In the genomic region with DNA sequence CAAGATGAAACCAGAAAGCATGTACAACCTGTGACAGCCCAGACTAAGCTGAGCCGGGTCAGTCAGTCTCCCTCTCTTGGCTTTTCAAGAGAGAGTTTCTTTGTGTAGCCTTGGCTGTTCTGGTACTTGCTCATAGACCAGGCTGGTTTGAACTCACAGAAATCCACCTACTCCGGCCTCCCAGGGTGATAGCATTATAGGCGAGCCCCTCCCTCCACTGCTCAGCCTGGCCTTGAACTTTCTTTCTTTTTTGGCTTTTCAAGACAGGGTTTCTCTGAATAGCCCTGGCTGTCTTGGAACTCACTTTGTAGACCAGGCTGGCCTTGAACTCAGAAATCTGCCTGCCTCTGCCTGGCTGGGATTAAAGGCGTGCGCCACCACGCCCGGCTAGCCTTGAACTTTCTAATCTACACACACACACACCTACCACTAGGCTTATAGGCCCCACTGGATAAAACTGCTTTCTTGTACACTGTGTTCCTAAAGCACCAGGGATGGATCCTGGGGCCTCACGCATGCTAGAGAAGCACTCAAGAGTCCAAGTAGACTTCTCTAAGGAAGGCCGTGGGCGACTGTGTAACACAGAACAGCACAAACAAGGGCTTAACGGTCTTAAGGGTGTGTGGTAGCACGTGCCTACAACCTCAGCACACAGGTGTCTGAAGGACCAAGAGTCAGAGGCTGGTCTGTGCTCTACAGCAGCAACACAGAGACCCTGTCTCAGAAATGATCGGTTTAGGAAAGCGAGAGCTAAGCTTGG, we compare ENCODE assay signal across 14 mouse cellular contexts. TPM values are rescaled to one million over a fixed set of nuclear protein-coding genes. Genes with fewer than 3 reads are reported as not detected.
DNase-seq lines count a peak whose midpoint lies in the region; ATAC-seq lines count a peak whose summit lies in the region.
"Had no signal": no experiment of that assay in that cellular context is flagged by ENCODE, and none has a peak within 500 bp of the region (broad histone marks: within the 10 kb centered on the region; RNA-seq: fewer than 3 reads in every experiment).

No protein-coding gene starts in this region.

- H3K4me3 ChIP-seq in heart, embryonic 10.5 days = peak overlapping the region; percentile 98
- H3K4me3 ChIP-seq in midbrain, embryonic 10.5 days = peak overlapping the region; percentile 98
- no peak overlapping the region for H3K4me3 ChIP-seq in midbrain, embryonic 15.5 days
- peak overlapping the region; percentile 99; the same call in 1 of the 2 replicates for H3K4me3 ChIP-seq in embryonic facial prominence, embryonic 14.5 days (ENCODE audit: low read depth, low read length)
- H3K4me3 ChIP-seq in liver, embryonic 16.5 days (ENCODE audit: low read depth, low read length) = no peak overlapping the region; the same call in 1 of the 2 replicates

- no peaks in the 10 kb centered on the region for H3K27me3 ChIP-seq in heart, embryonic 10.5 days (ENCODE audit: insufficient read depth, poor library complexity, severe bottlenecking)
- H3K27me3 ChIP-seq in midbrain, embryonic 10.5 days (ENCODE audit: low read depth, poor library complexity, severe bottlenecking) = no peaks in the 10 kb centered on the region
- no peaks in the 10 kb centered on the region for H3K27me3 ChIP-seq in midbrain, embryonic 15.5 days (replicated peaks)
- H3K27me3 ChIP-seq in embryonic facial prominence, embryonic 14.5 days (replicated peaks; ENCODE audit: control insufficient read depth, insufficient read depth, low read length) = no peaks in the 10 kb centered on the region
- H3K27me3 ChIP-seq in liver, embryonic 16.5 days (ENCODE audit: control insufficient read depth, insufficient read depth, low read depth, low read length) = no peaks in the 10 kb centered on the region
- H3K27me3 ChIP-seq: embryonic facial prominence, embryonic 12.5 days had no signal

- H3K9ac ChIP-seq in midbrain, embryonic 15.5 days = no peak overlapping the region
- H3K9ac ChIP-seq in embryonic facial prominence, embryonic 14.5 days (ENCODE audit: low read depth, low read length) = 0 out of 2 replicates have a peak overlapping the region, but pooled peaks have one; percentile 3
- H3K9ac ChIP-seq in liver, embryonic 16.5 days (ENCODE audit: low read depth, low read length) = no peak overlapping the region; the same call in 1 of the 2 replicates
- H3K9ac ChIP-seq: embryonic facial prominence, embryonic 12.5 days had no signal

- H3K4me1 ChIP-seq in heart, embryonic 10.5 days = peaks cover 12% of the 10 kb centered on the region; the same call in 1 of the 2 replicates
- peaks cover 13% of the 10 kb centered on the region for H3K4me1 ChIP-seq in midbrain, embryonic 10.5 days
- peaks cover 13% of the 10 kb centered on the region for H3K4me1 ChIP-seq in midbrain, embryonic 15.5 days
- H3K4me1 ChIP-seq in embryonic facial prominence, embryonic 14.5 days (ENCODE audit: control insufficient read depth, insufficient read depth, low read length) = peaks cover 11% of the 10 kb centered on the region; the same call in 1 of the 2 replicates
- peaks cover 20% of the 10 kb centered on the region for H3K4me1 ChIP-seq in liver, embryonic 16.5 days (ENCODE audit: control insufficient read depth, low read depth, low read length)

- no peak overlapping the region for H3K27ac ChIP-seq in heart, embryonic 10.5 days
- no peak overlapping the region for H3K27ac ChIP-seq in midbrain, embryonic 10.5 days (replicated peaks)
- no peak overlapping the region for H3K27ac ChIP-seq in midbrain, embryonic 15.5 days
- no peak overlapping the region for H3K27ac ChIP-seq in embryonic facial prominence, embryonic 14.5 days (replicated peaks; ENCODE audit: low read depth, low read length)
- no peak overlapping the region for H3K27ac ChIP-seq in liver, embryonic 16.5 days (ENCODE audit: low read length)
- H3K27ac ChIP-seq: embryonic facial prominence, embryonic 12.5 days; gastrocnemius, adult 2 months; hindbrain, embryonic 14.5 days had no signal

- no peak for ATAC-seq in midbrain, embryonic 15.5 days (replicated peaks)
- no peak for ATAC-seq in embryonic facial prominence, embryonic 14.5 days (ENCODE audit: low read depth)
- no peak for ATAC-seq in liver, embryonic 16.5 days (ENCODE audit: low read depth)
- ATAC-seq in megakaryocyte progenitor cell, adult 5-6 weeks (replicated peaks; ENCODE audit: poor library complexity) = no peak
- ATAC-seq: activated CD4-positive, CD25-positive, alpha-beta regulatory T cell, adult 4 months had no signal

- no peaks in the 10 kb centered on the region for H3K9me3 ChIP-seq in heart, embryonic 10.5 days
- no peaks in the 10 kb centered on the region for H3K9me3 ChIP-seq in midbrain, embryonic 10.5 days (replicated peaks)
- H3K9me3 ChIP-seq in midbrain, embryonic 15.5 days = no peaks in the 10 kb centered on the region
- no peaks in the 10 kb centered on the region for H3K9me3 ChIP-seq in embryonic facial prominence, embryonic 14.5 days (ENCODE audit: control insufficient read depth, low read length)
- no peaks in the 10 kb centered on the region for H3K9me3 ChIP-seq in liver, embryonic 16.5 days (replicated peaks; ENCODE audit: control insufficient read depth, low read length)
- H3K9me3 ChIP-seq: embryonic facial prominence, embryonic 12.5 days had no signal

- no peak overlapping the region; the same call in 1 of the 2 replicates for H3K4me2 ChIP-seq in midbrain, embryonic 15.5 days
- peak overlapping the region; percentile 80; the same call in 1 of the 2 replicates for H3K4me2 ChIP-seq in embryonic facial prominence, embryonic 14.5 days (ENCODE audit: low read depth, low read length)
- peak overlapping the region; percentile 98 for H3K4me2 ChIP-seq in liver, embryonic 16.5 days (ENCODE audit: low read depth, low read length)

- H3K36me3 ChIP-seq in heart, embryonic 10.5 days = peaks cover 72% of the 10 kb centered on the region
- H3K36me3 ChIP-seq in midbrain, embryonic 10.5 days = peaks cover 77% of the 10 kb centered on the region
- H3K36me3 ChIP-seq in midbrain, embryonic 15.5 days (replicated peaks) = peaks cover 44% of the 10 kb centered on the region
- H3K36me3 ChIP-seq in embryonic facial prominence, embryonic 14.5 days (ENCODE audit: control insufficient read depth, insufficient read depth, low read length) = peaks cover 64% of the 10 kb centered on the region
- H3K36me3 ChIP-seq in liver, embryonic 16.5 days (ENCODE audit: control insufficient read depth, insufficient read depth) = peaks cover 44% of the 10 kb centered on the region

- DNase-seq in heart, embryonic 10.5 days (ENCODE audit: low spot score) = no peak
- no peak for DNase-seq in heart, adult 9 months (ENCODE audit: low spot score in 2 of 2)
- no peak for DNase-seq in midbrain, embryonic 10.5 days (ENCODE audit: low spot score)
- no peak for DNase-seq in embryonic facial prominence, embryonic 14.5 days (ENCODE audit: low spot score)
- no peak for DNase-seq in frontal cortex, postnatal 14 days (ENCODE audit: low spot score in 2 of 2)
- DNase-seq: B cell, adult 2 months; gastrocnemius, adult 2 months; layer of hippocampus, adult 9-11 months had no signal

- 87% methylated on average over 14 of the region's 14 CpGs for WGBS in heart, embryonic 10.5 days
- WGBS in midbrain, embryonic 10.5 days = 93% methylated on average over 14 of the region's 14 CpGs
- WGBS in midbrain, embryonic 15.5 days = 96% methylated on average over 14 of the region's 14 CpGs
- 93% methylated on average over 14 of the region's 14 CpGs for WGBS in embryonic facial prominence, embryonic 14.5 days
- WGBS in liver, embryonic 16.5 days (ENCODE audit: insufficient replicate concordance) = 69% methylated on average over 14 of the region's 14 CpGs

RNA-seq across cellular contexts. Expression of gene C1qbp, which starts 1.9 kb away (rescaled TPM):
- polyA plus RNA-seq in heart, embryonic 10.5 days (2016; fragmentation: Nextera tagmentation; extraction: Ambion mirVana) = 359 and 388 TPM in 2 replicates
- 283 and 342 TPM in 2 replicates for polyA plus RNA-seq in midbrain, embryonic 10.5 days (2016; fragmentation: Nextera tagmentation; extraction: Ambion mirVana)
- polyA plus RNA-seq in midbrain, embryonic 15.5 days (2015; fragmentation: Nextera tagmentation; extraction: Ambion mirVana) = 160 and 166 TPM in 2 replicates
- polyA plus RNA-seq in embryonic facial prominence, embryonic 14.5 days (2014; fragmentation: Nextera tagmentation; extraction: Ambion mirVana) = 223 and 224 TPM in 2 replicates
- 134 and 151 TPM in 2 replicates for polyA plus RNA-seq in liver, embryonic 16.5 days (2015; fragmentation: Nextera tagmentation; extraction: Ambion mirVana)
- total RNA-seq in megakaryocyte progenitor cell, adult 5-6 weeks (2015) = 642 and 695 TPM in 2 replicates
- 113 and 117 TPM in 2 replicates for total RNA-seq in megakaryocyte progenitor cell, adult 5-6 weeks (2017)

RNA-seq across cellular contexts. Expression of gene Rpain, which starts 10.9 kb away (rescaled TPM):
- 61.4 and 63.6 TPM in 2 replicates for polyA plus RNA-seq in heart, embryonic 10.5 days (2016; fragmentation: Nextera tagmentation; extraction: Ambion mirVana)
- polyA plus RNA-seq in midbrain, embryonic 10.5 days (2016; fragmentation: Nextera tagmentation; extraction: Ambion mirVana) = 99.5 and 101 TPM in 2 replicates
- polyA plus RNA-seq in midbrain, embryonic 15.5 days (2015; fragmentation: Nextera tagmentation; extraction: Ambion mirVana) = 68.2 and 70.4 TPM in 2 replicates
- 67.3 and 68.3 TPM in 2 replicates for polyA plus RNA-seq in embryonic facial prominence, embryonic 14.5 days (2014; fragmentation: Nextera tagmentation; extraction: Ambion mirVana)
- 75.4 and 81.1 TPM in 2 replicates for polyA plus RNA-seq in liver, embryonic 16.5 days (2015; fragmentation: Nextera tagmentation; extraction: Ambion mirVana)
- 41.2 and 68.1 TPM in 2 replicates for total RNA-seq in megakaryocyte progenitor cell, adult 5-6 weeks (2015)
- 25.3 and 48.4 TPM in 2 replicates for total RNA-seq in megakaryocyte progenitor cell, adult 5-6 weeks (2017)

RNA-seq across cellular contexts. Expression of gene Nup88, which starts 11.2 kb away (rescaled TPM):
- polyA plus RNA-seq in heart, embryonic 10.5 days (2016; fragmentation: Nextera tagmentation; extraction: Ambion mirVana) = 129 and 139 TPM in 2 replicates
- polyA plus RNA-seq in midbrain, embryonic 10.5 days (2016; fragmentation: Nextera tagmentation; extraction: Ambion mirVana) = 148 and 153 TPM in 2 replicates
- polyA plus RNA-seq in midbrain, embryonic 15.5 days (2015; fragmentation: Nextera tagmentation; extraction: Ambion mirVana) = 121 and 127 TPM in 2 replicates
- polyA plus RNA-seq in embryonic facial prominence, embryonic 14.5 days (2014; fragmentation: Nextera tagmentation; extraction: Ambion mirVana) = 118 TPM in 2 replicates
- 52.4 and 53.0 TPM in 2 replicates for polyA plus RNA-seq in liver, embryonic 16.5 days (2015; fragmentation: Nextera tagmentation; extraction: Ambion mirVana)
- 138 and 143 TPM in 2 replicates for total RNA-seq in megakaryocyte progenitor cell, adult 5-6 weeks (2015)
- total RNA-seq in megakaryocyte progenitor cell, adult 5-6 weeks (2017) = 135 and 164 TPM in 2 replicates

RNA-seq across cellular contexts. Expression of gene Dhx33, which starts 23.3 kb away (rescaled TPM):
- 21.0 and 23.3 TPM in 2 replicates for polyA plus RNA-seq in heart, embryonic 10.5 days (2016; fragmentation: Nextera tagmentation; extraction: Ambion mirVana)
- polyA plus RNA-seq in midbrain, embryonic 10.5 days (2016; fragmentation: Nextera tagmentation; extraction: Ambion mirVana) = 19.9 and 20.7 TPM in 2 replicates
- polyA plus RNA-seq in midbrain, embryonic 15.5 days (2015; fragmentation: Nextera tagmentation; extraction: Ambion mirVana) = 15.3 and 16.2 TPM in 2 replicates
- 20.3 and 21.3 TPM in 2 replicates for polyA plus RNA-seq in embryonic facial prominence, embryonic 14.5 days (2014; fragmentation: Nextera tagmentation; extraction: Ambion mirVana)
- polyA plus RNA-seq in liver, embryonic 16.5 days (2015; fragmentation: Nextera tagmentation; extraction: Ambion mirVana) = 5.4 and 7.1 TPM in 2 replicates
- total RNA-seq in megakaryocyte progenitor cell, adult 5-6 weeks (2015) = 19.3 and 23.5 TPM in 2 replicates
- total RNA-seq in megakaryocyte progenitor cell, adult 5-6 weeks (2017) = 28.4 and 41.3 TPM in 2 replicates

RNA-seq across cellular contexts. Expression of gene Mis12, which starts 38.5 kb away (rescaled TPM):
- polyA plus RNA-seq in heart, embryonic 10.5 days (2016; fragmentation: Nextera tagmentation; extraction: Ambion mirVana) = 32.9 and 45.5 TPM in 2 replicates
- 65.3 and 67.8 TPM in 2 replicates for polyA plus RNA-seq in midbrain, embryonic 10.5 days (2016; fragmentation: Nextera tagmentation; extraction: Ambion mirVana)
- polyA plus RNA-seq in midbrain, embryonic 15.5 days (2015; fragmentation: Nextera tagmentation; extraction: Ambion mirVana) = 37.5 and 39.2 TPM in 2 replicates
- 29.2 and 30.0 TPM in 2 replicates for polyA plus RNA-seq in embryonic facial prominence, embryonic 14.5 days (2014; fragmentation: Nextera tagmentation; extraction: Ambion mirVana)
- polyA plus RNA-seq in liver, embryonic 16.5 days (2015; fragmentation: Nextera tagmentation; extraction: Ambion mirVana) = 23.6 and 24.1 TPM in 2 replicates
- total RNA-seq in megakaryocyte progenitor cell, adult 5-6 weeks (2015) = 26.4 and 30.6 TPM in 2 replicates
- total RNA-seq in megakaryocyte progenitor cell, adult 5-6 weeks (2017) = 32.4 and 40.0 TPM in 2 replicates

Comparison
In these comparisons a context has a peak if more than half of its experiments do, and no peak if none do; other contexts are left out.
1. H3K4me3 ChIP-seq: peak in heart, embryonic 10.5 days (single experiment), midbrain, embryonic 10.5 days (single experiment) and embryonic facial prominence, embryonic 14.5 days (single experiment); none in midbrain, embryonic 15.5 days (single experiment) and liver, embryonic 16.5 days (single experiment).